Mouse (Mus musculus) kidney, adult 2 months (tissue): ENCODE results near the gene Tfdp1.

ENCODE experiments used
- CTCF ChIP-seq: fragments of 200-500 bp; conservative IDR thresholded peaks from 2 replicates; pipeline ENCODE4 v1.5.1; 2011; ENCODE audit warnings: low read depth, mild to moderate bottlenecking, control low read depth, low read length, moderate library complexity, mixed read lengths; ENCODE audit not compliant: insufficient read depth, insufficient read length
- POLR2A ChIP-seq: fragments of 200-500 bp; IDR thresholded peaks from one replicate; pipeline ENCODE4 v1.6.1; 2011; ENCODE audit warnings: low read depth, low read length, control low read depth

DNA sequence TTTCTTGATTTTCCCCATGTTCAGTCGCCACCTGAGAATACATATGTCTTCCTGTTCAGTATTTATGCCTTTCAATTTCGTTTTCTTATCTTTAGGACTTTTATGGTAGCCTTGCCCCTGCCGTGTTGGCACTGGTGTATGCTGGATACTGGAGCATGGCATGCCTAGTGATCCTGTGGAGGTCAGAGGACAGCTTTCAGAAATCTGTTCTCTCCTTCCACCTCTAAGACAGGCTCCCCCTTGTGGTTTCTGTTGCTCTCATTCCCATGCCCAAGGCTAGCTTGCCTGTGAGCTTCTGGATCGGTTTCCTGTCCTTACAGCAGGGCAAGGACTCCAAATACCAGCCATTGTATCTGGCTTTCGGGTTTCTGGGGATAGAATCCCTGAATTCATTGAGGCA is 12.0 kb upstream of the Tfdp1 start:
- TF ChIP-seq CTCF (peak; percentile 63), POLR2A (no peak)
